Mouse (Mus musculus) induced T-regulatory cell, adult 2 months (primary cell): Measurements from ENCODE around the gene D17Wsu92e.
"Not testable (repeated sequence)": the region's sequence is repeated elsewhere in the genome, so short reads cannot be mapped to it uniquely, and the experiment has no call there.

ENCODE experiments used
- DNase-seq: peaks from one replicate; pipeline ENCODE4 v3.0.0-alpha.2; 2012; ENCODE audit warnings: low read depth

D17Wsu92e gene

DNA sequence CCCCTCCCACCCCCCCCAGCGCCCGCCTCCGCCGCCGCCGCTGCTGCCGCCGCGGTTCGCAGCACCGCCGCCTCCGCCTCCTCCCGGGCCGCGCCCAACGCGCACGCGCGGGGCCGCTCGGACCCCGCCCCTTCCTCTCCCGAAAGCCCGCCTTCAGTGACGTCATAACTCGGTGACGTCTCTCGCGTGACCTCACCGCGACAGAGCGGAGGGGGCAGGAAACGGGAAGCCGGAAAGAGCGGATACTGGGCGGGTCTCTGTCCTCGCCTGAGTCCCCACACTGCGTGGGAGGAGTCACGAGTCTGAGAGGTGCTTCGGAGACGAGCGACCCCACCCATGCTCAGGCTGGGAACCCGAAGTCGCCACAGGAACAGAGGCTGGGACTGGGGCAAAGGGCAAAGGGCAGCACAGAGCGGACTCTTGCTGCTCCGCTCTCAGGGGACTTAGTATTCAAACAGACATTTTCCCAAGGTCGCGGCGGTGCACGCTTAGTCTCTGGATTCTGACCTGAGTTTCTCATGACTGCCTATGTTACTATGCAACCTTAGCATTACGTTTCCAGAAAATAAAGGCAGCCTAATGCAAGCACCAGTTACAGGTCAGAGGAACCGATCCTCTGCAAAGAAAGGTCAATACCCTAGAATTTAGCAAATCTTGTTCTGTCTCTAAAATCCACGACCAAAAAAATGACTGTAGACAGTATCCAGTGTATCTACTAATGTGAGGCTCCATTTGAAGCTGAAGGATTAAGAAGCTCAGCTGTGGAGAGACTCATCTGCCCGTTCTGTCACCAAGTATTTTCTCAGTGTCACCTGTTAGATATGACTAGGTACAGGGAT is at the start of gene D17Wsu92e:
Gene D17Wsu92e (minus strand): TSS at position 81 of the 839 bp plus-strand sequence.
- peak; percentile 100 for DNase-seq

DNA sequence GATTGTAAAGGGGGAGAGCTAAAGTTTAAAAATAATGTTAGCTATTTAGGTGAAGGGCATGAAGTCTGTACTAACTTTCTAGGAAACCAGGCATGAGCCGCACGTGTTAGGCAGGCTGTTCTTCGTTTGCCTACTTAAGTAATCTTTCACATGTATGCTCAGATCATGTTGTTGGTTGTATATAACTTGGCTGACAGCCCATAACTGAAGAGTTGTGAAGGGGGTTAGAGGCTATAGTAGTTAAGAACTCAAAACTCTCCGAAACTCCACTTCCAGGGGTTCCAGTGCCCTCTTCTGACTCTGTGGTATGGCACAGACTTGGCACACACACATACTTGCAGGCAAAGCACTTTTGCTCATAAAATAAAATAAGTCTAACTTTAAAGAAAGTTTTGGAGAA is 46.3 kb upstream of the D17Wsu92e start:
- DNase-seq: no peak

DNA sequence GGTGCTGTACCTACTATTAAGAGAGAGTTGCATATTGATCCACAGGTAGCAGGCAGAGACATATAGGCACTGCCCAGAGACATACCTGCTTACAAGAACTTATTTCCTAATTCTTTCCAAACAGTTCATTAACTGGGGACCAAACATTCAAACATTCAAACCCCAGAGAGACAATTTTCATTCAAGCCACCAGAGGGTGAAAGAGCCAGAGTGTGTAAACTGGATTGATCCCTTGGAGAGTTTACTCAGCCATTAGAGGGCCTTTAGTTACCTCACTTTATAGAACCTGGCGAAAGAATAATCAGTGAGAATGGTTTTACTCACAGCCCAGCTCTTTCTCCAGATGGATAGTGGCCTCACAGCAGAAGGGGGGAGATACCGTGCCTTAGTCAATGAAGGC is 45.0 kb upstream of the D17Wsu92e start:
- no peak for DNase-seq

DNA sequence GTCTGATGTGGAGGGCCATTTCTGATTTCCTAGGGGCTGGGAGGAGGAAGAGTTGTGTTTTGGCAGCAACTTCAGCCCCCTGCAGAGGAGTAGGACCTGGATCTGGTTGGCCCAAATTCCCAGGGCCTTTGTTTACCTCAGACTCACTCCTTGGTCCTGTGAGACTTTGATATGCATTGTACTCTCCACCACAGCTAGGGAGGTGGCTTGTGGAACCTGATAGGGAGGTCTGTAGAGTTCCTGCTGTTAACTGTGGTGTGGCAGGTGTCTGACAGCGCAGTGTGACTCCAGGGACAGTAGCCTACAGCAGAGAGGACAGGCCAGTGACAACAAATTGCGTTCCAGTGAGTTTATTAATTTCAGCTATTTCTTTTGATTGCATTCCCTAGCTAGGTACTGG is 38.7 kb upstream of the D17Wsu92e start:
- no peak for DNase-seq

DNA sequence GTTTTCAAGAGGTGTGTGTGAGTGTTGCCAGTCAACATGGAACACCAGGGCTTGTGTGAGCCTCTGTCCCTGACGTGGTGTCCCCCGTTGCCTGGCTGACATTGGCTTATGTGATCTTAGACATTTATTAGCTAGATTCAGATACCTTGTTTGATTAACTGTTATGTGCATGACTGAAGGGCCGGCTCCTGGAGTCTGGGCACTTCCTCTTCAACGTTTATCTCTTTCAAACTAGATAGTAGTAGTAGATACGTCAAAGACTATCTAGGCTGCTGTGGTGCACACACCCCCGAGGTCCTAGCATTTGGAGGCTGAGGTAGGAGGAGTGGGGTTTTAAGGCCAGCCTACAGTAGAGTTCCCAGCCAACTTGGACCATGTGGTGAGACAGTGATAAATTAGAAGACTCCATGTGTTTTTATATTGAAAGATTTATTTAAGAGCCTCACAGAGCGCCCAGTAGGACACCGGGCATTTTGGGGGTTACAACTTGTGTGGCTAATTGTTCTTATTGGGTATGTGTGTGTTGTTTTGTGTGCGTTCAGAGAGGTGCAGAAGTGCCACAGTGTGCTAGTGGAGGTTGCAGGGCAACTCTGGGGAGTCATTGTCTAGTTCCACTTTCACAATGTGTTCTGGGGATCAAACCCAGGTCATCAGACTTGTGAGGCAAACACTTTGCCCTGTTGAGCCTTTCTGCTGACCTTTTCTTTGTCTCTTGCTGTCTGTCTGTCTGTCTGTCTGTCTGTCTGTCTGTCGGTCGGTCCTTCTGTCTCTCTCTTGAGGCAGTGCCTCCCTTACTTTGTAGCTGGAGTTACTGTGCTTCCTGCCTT is 37.4 kb upstream of the D17Wsu92e start:
- peak; percentile 39 for DNase-seq

DNA sequence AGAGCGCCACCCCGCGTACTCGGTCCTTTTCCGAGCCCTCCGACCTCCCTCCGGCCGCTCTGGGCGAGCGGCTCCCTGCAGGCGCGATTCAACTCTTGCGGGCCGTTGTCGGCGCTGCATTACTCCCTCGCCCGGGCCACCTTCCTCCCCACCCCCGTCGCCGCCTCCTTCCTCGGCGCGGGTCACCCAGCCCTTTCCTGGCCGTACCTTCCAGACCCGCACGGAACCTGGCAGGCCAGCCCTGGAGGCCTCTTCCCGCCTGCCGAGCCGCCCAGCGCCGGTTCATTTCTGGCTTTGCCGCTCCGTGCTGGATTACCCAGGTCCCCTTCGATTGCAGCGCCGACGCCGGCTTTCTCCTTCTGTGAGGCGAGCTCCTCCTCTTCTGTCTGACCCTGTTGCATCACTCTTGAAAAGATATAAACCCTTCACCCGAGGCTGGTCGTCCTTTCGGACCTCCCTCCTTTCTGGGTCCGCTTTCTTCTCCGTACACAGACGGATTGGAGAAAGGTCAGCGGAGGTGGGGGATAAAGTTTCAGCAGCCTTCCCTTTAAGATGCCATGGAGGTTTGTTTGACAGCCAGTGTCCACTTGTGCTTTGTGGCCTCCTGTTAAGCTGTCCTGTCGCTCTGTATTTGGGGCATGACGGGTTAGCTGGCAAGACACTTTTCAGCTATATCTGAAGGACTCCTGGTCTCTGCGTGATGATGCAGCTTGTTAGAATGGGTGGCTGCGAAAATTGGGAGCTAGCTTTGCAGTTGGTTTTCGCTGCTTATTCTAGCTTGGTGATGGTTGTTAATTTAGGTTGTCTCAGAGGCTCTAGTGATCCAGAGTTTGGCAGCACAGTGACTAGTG is 36.6 kb upstream of the D17Wsu92e start:
- DNase-seq: peak; percentile 56

DNA sequence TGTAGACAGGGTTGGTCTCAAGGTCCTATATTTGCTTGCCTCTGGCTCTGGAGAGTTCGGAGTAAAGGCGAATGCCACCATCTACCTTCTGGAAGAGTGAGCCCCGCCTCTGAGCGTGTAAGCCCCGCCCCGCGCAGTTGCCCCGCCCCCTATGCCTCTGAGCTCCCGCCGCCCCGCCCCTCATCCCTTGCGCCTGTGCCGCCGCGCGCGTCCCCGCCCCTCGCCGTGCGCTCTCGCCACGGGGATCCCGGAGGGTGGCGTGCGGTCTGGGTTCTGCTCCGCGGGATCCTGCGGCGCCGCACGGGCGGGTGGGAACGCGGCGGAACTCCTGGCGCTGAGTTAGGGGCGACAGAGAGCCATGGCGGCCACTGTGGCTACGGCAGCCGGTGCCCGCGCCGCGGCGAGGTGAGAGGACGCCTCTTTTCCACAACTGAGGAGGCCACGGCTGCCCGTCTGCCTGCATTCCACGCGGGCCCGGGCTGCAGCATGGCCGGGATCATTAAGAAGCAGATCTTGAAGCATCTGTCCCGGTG is 35.9 kb upstream of the D17Wsu92e start, which contains the start of gene Uhrf1bp1:
Gene Uhrf1bp1 (plus strand): TSS at position 177 of the 533 bp plus-strand sequence.
- peak; percentile 91 for DNase-seq

DNA sequence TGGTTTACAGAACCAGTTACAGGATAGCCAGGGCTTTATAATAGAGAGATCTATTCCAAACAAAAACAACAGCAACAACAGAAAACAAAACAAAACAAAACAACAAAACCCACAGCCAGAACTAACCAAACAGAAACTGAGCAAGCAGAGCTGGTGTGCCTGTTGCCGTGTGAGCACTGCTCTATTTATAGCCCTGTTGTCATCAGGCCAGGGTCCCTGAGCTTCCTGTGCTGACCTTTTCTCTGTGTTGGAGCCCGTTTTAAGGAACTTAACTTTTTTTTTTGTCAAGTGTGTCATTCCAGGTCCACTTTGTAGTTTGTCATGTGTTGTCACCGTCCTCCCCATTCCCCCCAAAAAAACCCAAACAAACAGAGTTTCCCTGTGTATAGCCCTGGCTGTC is 30.6 kb upstream of the D17Wsu92e start:
- no peak for DNase-seq

DNA sequence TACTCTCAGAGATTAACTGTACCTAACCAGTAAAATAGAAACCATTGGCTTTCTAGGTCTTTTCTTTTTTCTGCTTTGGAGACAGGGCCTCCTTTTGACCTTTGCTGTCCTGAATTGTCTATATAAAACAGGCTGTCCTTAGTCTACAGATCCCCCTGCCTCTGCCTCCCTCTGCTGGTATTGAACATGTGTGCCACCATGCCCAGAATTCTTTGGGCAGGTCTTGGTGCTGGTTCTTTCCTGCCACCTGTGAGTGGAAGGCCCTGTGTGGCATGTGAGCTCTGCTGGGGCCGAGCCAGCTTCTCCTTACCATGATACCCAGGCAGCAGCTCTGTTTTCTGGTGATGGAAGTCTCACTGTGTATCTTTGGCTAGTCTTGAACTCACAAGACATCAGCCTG is 27.9 kb upstream of the D17Wsu92e start:
- DNase-seq: no peak

DNA sequence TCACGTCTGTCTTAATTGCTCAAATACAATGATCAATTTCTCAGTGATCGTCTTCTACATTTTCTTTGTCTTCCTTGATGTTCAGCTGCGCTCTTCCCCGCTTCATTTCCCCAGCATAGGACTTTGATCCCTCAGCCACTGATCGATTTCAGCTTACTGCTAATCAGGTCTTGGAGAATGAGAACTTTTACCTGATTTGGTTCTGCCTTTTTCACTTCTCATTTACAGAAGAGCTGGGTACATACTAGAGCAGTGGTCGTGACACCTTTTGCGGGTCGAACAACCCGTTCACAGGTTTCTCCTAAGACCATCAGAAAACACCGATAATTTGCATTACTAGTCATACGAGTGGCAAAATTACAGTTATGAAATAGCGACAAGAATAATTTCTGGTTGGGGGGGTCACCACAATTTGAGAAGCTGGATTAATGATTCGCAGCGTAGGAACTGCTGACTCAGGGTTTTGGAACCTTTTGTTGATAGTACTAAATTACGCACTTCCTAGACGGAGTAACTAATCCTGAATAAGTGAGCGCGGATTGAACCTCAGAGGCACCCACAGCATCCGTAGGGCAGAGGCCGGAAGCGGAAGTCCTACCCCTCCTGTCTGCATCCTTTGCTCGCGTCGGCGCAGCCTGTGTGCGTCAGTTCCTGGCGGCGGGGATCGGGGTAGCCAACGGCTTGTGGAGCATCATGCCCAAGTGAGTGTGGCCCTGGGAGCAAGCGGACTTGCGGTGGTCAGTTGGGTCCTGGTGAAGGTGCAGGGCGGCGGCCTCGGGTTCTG is 19.2 kb upstream of the D17Wsu92e start:
- peak; percentile 97 for DNase-seq

DNA sequence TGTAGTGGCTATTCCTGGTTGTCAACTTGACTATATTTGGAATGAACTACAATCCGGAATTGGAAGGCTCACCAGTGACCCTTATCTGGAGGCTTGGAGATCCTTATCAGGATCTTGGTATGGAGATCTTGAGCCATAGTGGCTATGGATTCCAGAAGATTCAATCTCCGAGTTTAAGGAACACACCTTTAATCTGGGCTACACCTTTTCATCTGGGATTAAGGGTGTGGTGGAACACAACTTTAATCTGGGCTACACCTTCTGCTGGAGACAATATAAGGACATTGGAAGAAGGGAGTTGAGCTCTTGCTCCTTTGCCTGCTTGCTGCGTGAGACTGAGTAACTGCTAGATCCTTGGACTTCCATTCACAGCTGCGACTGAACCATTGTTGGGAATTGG is 17.4 kb upstream of the D17Wsu92e start, which contains the start of gene Snrpc:
Gene Snrpc (plus strand): TSS at position 301 of the 400 bp plus-strand sequence.
- not testable (repeated sequence) for DNase-seq

DNA sequence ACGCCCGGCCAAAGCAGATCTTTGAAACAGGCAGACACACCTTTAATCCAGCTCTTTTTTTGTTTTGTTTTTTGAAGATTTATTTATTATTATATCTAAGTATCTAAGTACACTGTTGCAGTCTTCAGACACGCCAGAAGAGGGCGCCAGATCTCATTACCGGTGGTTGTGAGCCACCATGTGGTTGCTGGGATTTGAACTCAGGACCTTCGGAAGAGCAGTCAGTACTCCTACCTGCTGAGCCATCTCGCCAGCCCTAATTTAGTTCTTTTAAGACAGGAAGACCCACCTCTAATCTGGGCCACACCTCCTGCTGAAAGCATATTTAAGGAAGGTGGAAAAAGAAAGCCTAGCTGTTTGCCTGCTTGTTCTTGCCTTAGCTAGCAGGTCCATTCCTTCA is 10.0 kb upstream of the D17Wsu92e start:
- peak; percentile 69 for DNase-seq

DNA sequence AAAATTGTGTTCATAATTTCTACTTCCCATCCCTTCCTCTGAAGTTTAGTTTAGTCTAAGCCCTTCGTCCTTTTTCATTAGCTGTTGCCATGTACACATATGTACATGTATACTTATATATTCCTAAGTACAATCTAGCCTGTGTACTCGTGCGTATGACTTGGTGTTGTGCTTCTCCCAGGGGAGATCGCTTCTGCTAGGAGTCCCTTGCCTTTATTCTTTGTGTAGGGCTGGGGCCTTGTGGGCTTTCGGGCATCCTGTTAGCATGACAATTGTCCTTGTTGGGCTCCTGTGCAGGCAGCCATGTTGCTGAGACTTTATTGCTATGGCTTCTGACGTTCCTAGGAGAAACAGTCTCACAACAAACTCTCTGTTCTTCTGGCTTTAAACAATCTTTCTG is 7.1 kb upstream of the D17Wsu92e start:
- no peak for DNase-seq

DNA sequence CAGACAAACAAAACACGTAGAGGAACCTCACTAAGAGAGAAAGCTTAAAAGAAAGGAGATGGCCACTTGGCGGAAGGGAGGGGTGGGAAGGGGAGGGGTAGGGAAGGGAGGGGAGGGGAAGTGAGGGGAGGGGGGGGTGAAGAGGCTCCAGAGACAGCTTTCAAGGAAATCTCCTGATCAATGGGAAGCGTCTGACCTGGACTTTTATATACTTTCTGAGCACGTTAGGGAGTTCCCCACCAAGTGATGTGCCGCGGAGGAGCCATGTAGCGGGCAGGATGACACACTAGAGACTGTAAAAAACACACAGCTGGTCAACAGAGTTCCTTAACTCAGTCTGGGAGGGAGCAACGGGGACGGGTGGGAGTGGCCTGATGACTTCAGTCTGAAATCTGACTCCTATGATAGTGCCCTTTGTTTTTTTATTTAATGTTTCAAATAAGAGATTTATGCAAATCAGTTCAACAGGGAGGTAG is 6.5 kb upstream of the D17Wsu92e start:
- peak; percentile 85 for DNase-seq

DNA sequence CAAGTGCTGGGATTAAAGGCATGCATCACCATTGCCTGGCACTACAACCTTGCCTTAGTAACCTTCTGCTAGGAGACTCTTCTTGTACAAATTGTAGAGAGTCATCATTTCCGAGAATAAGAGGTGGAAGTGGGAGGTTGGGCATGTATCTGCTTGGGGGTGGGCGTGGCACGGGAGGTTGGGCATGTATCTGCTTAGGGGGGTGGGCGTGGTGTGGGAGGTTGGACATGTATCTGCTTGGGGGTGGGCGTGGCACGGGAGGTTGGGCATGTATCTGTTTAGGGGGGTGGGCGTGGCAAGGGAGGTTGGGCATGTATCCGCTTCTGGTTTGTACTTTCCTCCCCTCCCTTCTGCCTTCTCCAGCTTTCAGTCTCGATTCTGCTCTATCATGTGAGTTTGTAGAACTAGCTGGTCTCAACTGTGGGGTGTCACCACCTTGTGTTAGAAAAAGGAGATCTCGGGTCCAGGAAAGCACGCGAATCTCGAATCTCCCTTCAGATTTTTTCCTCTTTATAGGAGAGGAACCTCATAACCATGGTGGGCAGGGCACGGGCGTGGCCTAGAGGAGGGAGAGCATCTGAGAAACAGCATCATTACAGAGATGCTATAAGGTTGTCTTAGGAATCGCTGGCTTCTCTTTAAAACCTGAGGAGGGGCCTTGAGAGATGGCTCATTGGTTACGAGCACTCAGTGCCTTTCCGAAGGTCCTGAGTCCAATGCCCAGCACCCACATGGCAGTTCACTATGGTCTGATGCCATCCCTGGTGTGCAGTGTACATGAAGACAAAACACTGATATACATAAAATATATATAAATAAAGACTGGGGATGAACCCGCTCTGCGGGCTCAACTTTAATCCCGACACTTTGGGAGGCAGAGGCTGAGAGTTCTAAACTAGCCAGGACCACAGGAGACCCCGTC is 5.8 kb upstream of the D17Wsu92e start:
- DNase-seq: peak; percentile 98

DNA sequence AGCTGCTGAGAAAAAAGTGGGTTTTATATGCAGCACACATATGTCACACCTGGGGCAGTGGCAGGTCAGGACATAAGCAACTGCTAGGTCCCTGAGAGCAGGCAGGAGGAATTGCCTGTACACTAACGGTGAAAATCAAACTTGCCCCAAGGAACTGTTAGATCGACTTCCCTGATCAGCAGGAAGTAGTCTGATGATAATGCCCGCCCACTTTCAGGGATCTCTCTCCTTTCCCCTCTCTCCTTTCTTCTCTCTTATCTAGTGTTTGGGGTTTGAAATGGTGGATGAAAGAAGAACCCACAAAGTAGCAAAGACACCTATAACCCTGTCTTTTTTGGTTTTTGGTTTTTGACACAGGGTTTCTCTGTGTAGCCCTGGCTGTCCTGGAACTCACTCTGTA is 5.1 kb upstream of the D17Wsu92e start:
- peak; percentile 79 for DNase-seq

DNA sequence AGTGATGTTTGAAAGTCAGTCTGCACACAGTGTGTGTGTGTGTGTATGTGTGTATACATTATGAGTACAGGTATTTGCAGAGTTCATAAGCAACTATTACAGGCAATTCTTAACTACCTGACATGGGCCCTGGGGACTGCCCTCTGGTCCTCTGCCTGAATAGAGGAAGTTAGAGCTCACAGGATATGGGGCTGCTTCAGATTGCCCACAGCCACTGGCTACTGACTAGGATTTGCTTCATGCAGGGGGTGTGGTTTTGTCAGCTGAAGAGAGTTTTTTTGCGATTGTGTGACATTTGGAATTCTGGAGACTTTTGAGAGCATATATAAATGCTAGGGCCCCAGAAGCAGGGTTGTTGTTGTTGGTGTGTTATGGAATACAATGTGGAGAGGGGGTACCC is 4.5 kb upstream of the D17Wsu92e start:
- peak; percentile 69 for DNase-seq

DNA sequence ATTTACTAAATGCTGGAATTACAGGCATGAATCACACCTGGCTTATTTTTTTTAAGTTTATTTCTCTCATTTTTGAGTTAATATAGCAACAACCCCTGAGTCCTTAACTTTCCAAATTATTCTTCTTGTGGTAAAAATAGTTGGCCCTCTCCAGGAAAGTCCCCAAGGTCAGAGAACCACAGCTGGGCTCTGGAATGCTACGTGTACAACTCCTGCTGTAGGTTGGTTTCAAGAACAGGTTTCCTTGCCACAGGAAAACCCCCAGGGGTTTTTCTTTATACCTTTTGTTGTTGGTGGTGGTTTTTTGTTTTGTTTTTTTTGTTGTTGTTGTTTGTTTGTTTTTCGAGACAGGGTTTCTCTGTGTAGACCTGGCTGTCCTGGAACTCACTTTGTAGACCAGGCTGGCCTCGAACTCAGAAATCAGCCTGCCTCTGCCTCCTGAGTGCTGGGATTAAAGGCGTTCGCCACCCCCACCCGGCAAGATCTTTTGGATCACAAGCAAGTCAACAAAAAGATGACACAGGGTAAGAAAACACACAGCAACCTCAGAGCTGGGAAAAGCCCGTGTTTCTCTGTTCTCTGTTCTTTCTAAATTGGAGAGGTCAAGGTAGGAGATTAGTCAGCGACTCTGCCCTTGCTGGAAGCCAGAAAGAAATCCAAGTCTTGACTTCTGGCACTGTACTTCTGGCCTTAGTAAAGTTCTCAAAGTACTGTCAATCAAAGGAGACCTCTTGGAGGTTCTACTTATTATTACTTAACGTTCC is 2.9 kb upstream of the D17Wsu92e start:
- DNase-seq: peak; percentile 63
